Mouse (Mus musculus) megakaryocyte, embryonic 14.5 days (primary cell): Measurements from ENCODE around the gene Ahdc1.

Source experiments
- FLI1 ChIP-seq: IDR thresholded peaks from 2 replicates; pipeline ENCODE4 v1.6.1; 2012; ENCODE audit warnings: low read length, inconsistent platforms, mixed read lengths
- GATA1 ChIP-seq: IDR thresholded peaks from 3 replicates; pipeline ENCODE4 v1.6.1; 2012; ENCODE audit warnings: mixed read lengths, low read length, inconsistent platforms, borderline replicate concordance

- TF ChIP-seq FLI1 (no peak), GATA1 (no peak)
Measured at GRCm38 (mm10) chr4:133026826-133027375, 15.8 kb downstream of the Ahdc1 start.
